Mouse (Mus musculus) small intestine, adult 2 months (tissue): Measurements from ENCODE around the gene Apbb2.

Source experiments
- CTCF ChIP-seq: fragments of 200-500 bp; IDR thresholded peaks from 2 replicates; pipeline ENCODE4 v1.5.1; 2012; ENCODE audit warnings: low read depth, mild to moderate bottlenecking, control low read depth, inconsistent platforms, low read length, moderate library complexity, mixed read lengths; ENCODE audit not compliant: insufficient replicate concordance, insufficient read length; ENCODE audit errors: extremely low read depth
- POLR2A ChIP-seq: fragments of 200-500 bp; IDR thresholded peaks from 2 replicates; pipeline ENCODE4 v1.6.1; 2012; ENCODE audit warnings: low read depth, mild to moderate bottlenecking, control low read depth, inconsistent platforms, low read length, moderate library complexity

- TF ChIP-seq POLR2A = no peak
- no peak for TF ChIP-seq CTCF
Observed at GRCm38 (mm10) chr5:66417289-66417688, 201.3 kb downstream of the Apbb2 start.
